Mouse (Mus musculus) thymus, adult 2 months (tissue): ENCODE measurements around the gene Luzp1.

ENCODE experiments used
- CTCF ChIP-seq: fragments of 200-500 bp; IDR thresholded peaks from 2 replicates; pipeline ENCODE4 v1.5.1; 2012; ENCODE audit warnings: mild to moderate bottlenecking, control low read depth, low read length, moderate library complexity, borderline replicate concordance; ENCODE audit not compliant: control insufficient read depth, poor library complexity, insufficient read depth; ENCODE audit errors: extremely low read depth
- POLR2A ChIP-seq: fragments of 200-500 bp; IDR thresholded peaks from 2 replicates; pipeline ENCODE4 v1.6.1; 2012; ENCODE audit warnings: mild to moderate bottlenecking, low read length, control low read depth, moderate library complexity; ENCODE audit not compliant: control insufficient read depth, poor library complexity, insufficient read depth; ENCODE audit errors: extremely low read depth

DNA sequence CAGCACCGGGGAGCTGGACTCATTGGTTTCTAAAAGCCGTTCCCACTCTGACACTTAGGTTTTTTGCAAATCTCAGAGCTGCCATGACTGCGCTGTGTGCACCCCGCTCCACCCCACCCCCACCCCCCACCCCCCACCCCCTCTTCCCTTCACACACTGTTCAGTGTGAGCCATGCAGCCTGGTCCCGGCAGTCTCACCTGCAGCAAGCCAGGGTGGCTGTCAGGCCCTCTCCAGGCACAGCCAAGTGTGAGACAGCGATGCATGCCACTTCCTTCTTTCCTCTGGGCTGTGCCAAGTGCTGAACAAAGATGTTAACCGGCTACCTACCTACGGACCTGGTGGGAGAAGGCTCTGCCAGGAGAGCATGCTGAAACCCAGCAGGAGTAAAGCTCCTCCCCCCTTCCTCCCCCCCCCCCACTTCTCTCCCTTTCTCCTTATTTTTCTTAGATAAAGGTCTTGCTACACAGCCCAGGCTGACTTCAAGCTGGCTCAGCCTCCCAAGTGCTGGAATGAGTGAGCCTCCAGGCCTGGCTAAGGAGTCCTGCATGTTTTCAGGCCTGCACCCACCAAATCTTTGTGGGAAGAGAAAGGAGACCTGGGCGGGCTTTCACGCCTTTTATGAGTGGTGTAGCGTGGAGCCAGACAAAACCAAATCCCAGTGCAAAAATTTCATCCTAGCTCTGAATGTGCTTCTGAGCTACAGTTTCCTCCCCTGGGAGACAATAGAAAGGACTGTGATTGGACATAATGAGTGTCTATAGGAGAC is 38.8 kb upstream of the Luzp1 start:
- TF ChIP-seq CTCF (no peak), POLR2A (no peak)
